Mouse (Mus musculus): ENCODE results near the gene D130052B06Rik. TPM values are rescaled to one million over a fixed set of nuclear protein-coding genes. Genes with fewer than 3 reads are reported as not detected.

The D130052B06Rik gene
- total and polyA plus RNA-seq, 2 experiments = not detected

DNA sequence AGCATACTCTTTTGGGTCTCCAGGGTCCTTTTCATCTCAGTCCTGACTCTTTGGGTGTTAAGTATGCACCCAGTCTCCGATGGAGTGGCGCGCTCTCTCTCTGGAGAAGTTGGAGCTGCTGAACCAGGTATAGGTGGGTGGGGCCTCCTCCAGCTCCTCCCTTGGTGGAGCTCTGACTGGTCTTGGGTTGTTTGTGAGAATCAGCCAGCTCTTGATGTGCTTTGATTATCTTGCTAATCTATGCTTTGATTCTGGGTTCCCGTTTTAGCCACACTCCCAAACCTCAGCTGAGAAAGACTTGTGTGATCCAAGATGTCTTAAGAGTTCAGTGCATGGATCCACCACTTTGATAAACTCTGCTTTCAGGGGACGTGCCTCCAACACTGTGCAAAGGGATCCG is 20.2 kb upstream of the D130052B06Rik start, which contains the start of gene Gabrp:
Gene Gabrp, minus strand, starts transcription at position 101 of the 400 bp plus-strand sequence.
- H3K4me3 ChIP-seq (ENCODE audit: insufficient read depth, low read depth, low read length) = no peak within 1 kb of the TSS
- no peak within 1 kb of the TSS for H3K27ac ChIP-seq (replicated peaks; ENCODE audit: insufficient read depth, low read depth, low read length)
- no peak within 1 kb of the TSS for H3K9ac ChIP-seq (ENCODE audit: low read depth, low read length)
- no peaks in the 10 kb centered on the region for H3K36me3 ChIP-seq (ENCODE audit: control insufficient read depth, insufficient read depth, low read length)
- H3K27me3 ChIP-seq (ENCODE audit: control insufficient read depth, insufficient read depth, low read length) = no peaks in the 10 kb centered on the region
- H3K79me2 ChIP-seq (ENCODE audit: control insufficient read depth, insufficient read depth, low read length) = no peaks in the 10 kb centered on the region
- H3K4me1 ChIP-seq (ENCODE audit: control insufficient read depth, insufficient read depth, low read length) = no peaks in the 10 kb centered on the region
- 55% methylated on average over 6 of the region's 6 CpGs for WGBS
- TF ChIP-seq CTCF (IDR thresholded peaks at IDR 0.05; ENCODE audit: low read depth, low read length) (no peak), POLR2A (IDR thresholded peaks at IDR 0.05; ENCODE audit: extremely low read depth, insufficient read depth, low read length) (no peak)
- no peak for DNase-seq (ENCODE audit: extremely low read depth, low read depth, low spot score)

DNA sequence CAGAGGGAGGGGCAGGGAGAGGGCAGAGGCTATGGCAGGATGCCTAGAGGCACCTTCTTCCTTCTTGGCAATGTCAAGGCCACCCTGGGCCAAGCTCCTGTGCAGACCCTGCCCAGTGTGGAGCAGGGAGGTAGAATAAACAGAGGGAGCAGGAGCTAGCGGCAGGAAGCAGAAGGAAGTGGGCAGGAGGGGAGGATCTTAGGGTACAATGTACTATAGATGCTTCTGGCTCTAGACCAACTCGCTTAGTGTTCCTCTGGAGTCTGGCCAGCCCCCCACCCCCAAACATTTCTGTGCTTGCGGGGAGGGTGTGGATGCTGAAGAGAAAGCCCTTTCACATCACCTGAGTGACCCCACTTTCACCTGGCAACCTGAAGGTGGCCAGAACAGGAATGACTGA is 19.5 kb upstream of the D130052B06Rik start:
- H3K4me3 ChIP-seq (ENCODE audit: insufficient read depth, low read depth, low read length) = no peak overlapping the region
- no peak for TF ChIP-seq POLR2A (IDR thresholded peaks at IDR 0.05; ENCODE audit: extremely low read depth, insufficient read depth, low read length)
- no peak for TF ChIP-seq CTCF (IDR thresholded peaks at IDR 0.05; ENCODE audit: low read depth, low read length)
- DNase-seq (ENCODE audit: extremely low read depth, low read depth, low spot score) = no peak
- H3K27me3 ChIP-seq (ENCODE audit: control insufficient read depth, insufficient read depth, low read length) = no peaks in the 10 kb centered on the region
- no peaks in the 10 kb centered on the region for H3K36me3 ChIP-seq (ENCODE audit: control insufficient read depth, insufficient read depth, low read length)
- H3K27ac ChIP-seq (replicated peaks; ENCODE audit: insufficient read depth, low read depth, low read length) = no peak overlapping the region
- H3K9ac ChIP-seq (ENCODE audit: low read depth, low read length) = no peak overlapping the region
- 31% methylated on average over 3 of the region's 3 CpGs for WGBS
- no peaks in the 10 kb centered on the region for H3K4me1 ChIP-seq (ENCODE audit: control insufficient read depth, insufficient read depth, low read length)
- H3K79me2 ChIP-seq (ENCODE audit: control insufficient read depth, insufficient read depth, low read length) = no peaks in the 10 kb centered on the region

DNA sequence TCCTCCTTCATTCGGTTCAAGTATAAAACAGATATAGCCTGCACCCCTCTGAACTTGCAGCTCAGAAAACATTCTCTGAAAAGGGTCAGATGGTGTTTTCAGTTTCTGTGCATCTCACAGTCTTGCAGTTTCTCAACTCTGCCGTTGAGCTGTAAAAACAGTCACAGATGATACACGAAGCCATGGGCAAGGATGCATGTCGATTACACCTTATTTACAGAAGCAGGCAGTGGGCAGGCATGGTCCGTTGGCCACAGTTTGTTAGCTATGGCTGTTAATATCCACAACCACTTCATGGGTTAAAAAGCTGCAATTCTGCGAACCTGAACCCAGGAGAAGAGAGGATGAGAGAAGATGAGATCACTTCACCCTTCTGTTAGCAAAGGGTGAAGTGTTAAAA is 12.5 kb upstream of the D130052B06Rik start:
- Histone ChIP-seq H3K27ac (replicated peaks; ENCODE audit: insufficient read depth, low read depth, low read length) (no peak overlapping the region), H3K4me3 (ENCODE audit: insufficient read depth, low read depth, low read length) (no peak overlapping the region), H3K9ac (ENCODE audit: low read depth, low read length) (no peak overlapping the region), H3K27me3 (ENCODE audit: control insufficient read depth, insufficient read depth, low read length) (no peaks in the 10 kb centered on the region), H3K36me3 (ENCODE audit: control insufficient read depth, insufficient read depth, low read length) (no peaks in the 10 kb centered on the region), H3K4me1 (ENCODE audit: control insufficient read depth, insufficient read depth, low read length) (no peaks in the 10 kb centered on the region), H3K79me2 (ENCODE audit: control insufficient read depth, insufficient read depth, low read length) (no peaks in the 10 kb centered on the region)
- DNase-seq (ENCODE audit: extremely low read depth, low read depth, low spot score) = no peak
- WGBS = 64% methylated on average over 6 of the region's 6 CpGs
- TF ChIP-seq POLR2A (IDR thresholded peaks at IDR 0.05; ENCODE audit: extremely low read depth, insufficient read depth, low read length) (no peak), CTCF (IDR thresholded peaks at IDR 0.05; ENCODE audit: low read depth, low read length) (no peak)

DNA sequence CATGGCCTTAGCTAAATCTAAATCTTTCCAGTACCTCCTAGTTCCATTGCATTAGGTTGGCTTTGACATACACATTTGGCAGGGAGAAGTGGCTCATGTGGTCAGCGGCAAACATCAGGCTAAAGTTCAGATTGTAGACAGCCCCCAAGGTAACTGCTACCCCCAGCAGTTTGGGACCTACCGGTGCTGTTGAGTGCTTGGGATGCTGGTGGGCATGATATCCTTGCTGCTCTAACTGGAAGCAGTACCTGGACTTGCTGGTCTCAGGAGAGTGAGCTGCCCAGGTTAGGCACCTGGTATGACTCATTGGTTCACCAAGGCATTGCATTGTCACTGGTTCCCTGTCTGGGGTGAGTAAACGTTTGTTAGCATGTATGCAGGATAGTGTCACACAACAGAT is 8.3 kb upstream of the D130052B06Rik start:
- H3K4me3 ChIP-seq (ENCODE audit: insufficient read depth, low read depth, low read length) = no peak overlapping the region
- H3K27me3 ChIP-seq (ENCODE audit: control insufficient read depth, insufficient read depth, low read length) = no peaks in the 10 kb centered on the region
- TF ChIP-seq POLR2A (IDR thresholded peaks at IDR 0.05; ENCODE audit: extremely low read depth, insufficient read depth, low read length) (no peak), CTCF (IDR thresholded peaks at IDR 0.05; ENCODE audit: low read depth, low read length) (no peak)
- no peaks in the 10 kb centered on the region for H3K4me1 ChIP-seq (ENCODE audit: control insufficient read depth, insufficient read depth, low read length)
- no peak for DNase-seq (ENCODE audit: extremely low read depth, low read depth, low spot score)
- H3K27ac ChIP-seq (replicated peaks; ENCODE audit: insufficient read depth, low read depth, low read length) = no peak overlapping the region
- no peaks in the 10 kb centered on the region for H3K79me2 ChIP-seq (ENCODE audit: control insufficient read depth, insufficient read depth, low read length)
- H3K36me3 ChIP-seq (ENCODE audit: control insufficient read depth, insufficient read depth, low read length) = no peaks in the 10 kb centered on the region
- WGBS = 84% methylated on average over 3 of the region's 3 CpGs
- H3K9ac ChIP-seq (ENCODE audit: low read depth, low read length) = no peak overlapping the region

DNA sequence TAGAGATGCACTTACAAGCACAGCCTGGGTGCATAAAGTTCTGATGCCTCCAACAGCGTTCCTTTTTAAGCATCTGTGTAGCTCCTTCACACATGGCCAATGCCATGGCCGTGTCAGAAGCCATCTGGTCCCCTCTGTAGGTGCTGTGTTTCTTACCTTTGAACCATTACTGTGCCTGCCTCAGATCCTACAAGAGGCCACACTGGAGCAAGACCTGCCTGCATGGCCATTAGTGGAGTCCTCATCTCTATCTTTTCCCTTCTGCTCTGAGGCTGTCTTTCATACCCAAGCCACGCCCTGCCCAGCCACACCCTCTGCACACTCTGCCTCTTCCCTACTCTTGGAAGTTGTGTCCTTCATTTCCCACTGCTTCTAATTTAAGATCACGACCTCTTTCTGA is 6.3 kb upstream of the D130052B06Rik start:
- DNase-seq (ENCODE audit: extremely low read depth, low read depth, low spot score) = no peak
- Histone ChIP-seq H3K36me3 (ENCODE audit: control insufficient read depth, insufficient read depth, low read length) (no peaks in the 10 kb centered on the region), H3K27me3 (ENCODE audit: control insufficient read depth, insufficient read depth, low read length) (no peaks in the 10 kb centered on the region), H3K4me1 (ENCODE audit: control insufficient read depth, insufficient read depth, low read length) (no peaks in the 10 kb centered on the region), H3K79me2 (ENCODE audit: control insufficient read depth, insufficient read depth, low read length) (no peaks in the 10 kb centered on the region), H3K9ac (ENCODE audit: low read depth, low read length) (no peak overlapping the region), H3K4me3 (ENCODE audit: insufficient read depth, low read depth, low read length) (no peak overlapping the region), H3K27ac (replicated peaks; ENCODE audit: insufficient read depth, low read depth, low read length) (no peak overlapping the region)
- TF ChIP-seq POLR2A (IDR thresholded peaks at IDR 0.05; ENCODE audit: extremely low read depth, insufficient read depth, low read length) (no peak), CTCF (IDR thresholded peaks at IDR 0.05; ENCODE audit: low read depth, low read length) (no peak)
- 69% methylated on average over 4 of the region's 4 CpGs for WGBS

DNA sequence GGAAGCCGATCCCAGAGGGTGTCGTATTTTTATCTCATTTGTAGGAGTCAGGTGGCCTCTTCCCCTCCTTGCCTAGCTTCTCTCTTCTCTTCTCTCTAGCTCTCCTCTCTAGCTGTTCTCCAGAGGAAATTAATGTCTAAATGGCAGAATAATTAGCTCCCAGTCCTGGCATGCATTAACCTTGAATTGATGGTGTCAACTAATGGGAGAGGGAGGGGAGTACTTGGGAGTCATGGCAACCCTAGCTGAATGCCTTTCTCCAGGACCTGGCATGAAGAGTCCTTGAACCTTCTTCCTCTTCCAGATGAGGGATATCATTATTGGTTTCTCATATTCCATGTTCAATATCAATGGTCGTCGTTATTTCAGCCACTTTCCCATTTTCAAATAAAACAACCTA is 2.4 kb upstream of the D130052B06Rik start:
- TF ChIP-seq POLR2A (IDR thresholded peaks at IDR 0.05; ENCODE audit: extremely low read depth, insufficient read depth, low read length) = no peak
- TF ChIP-seq CTCF (IDR thresholded peaks at IDR 0.05; ENCODE audit: low read depth, low read length) = no peak
- no peak overlapping the region for H3K4me3 ChIP-seq (ENCODE audit: insufficient read depth, low read depth, low read length)
- H3K9ac ChIP-seq (ENCODE audit: low read depth, low read length) = no peak overlapping the region
- no peaks in the 10 kb centered on the region for H3K4me1 ChIP-seq (ENCODE audit: control insufficient read depth, insufficient read depth, low read length)
- no peaks in the 10 kb centered on the region for H3K79me2 ChIP-seq (ENCODE audit: control insufficient read depth, insufficient read depth, low read length)
- no peaks in the 10 kb centered on the region for H3K36me3 ChIP-seq (ENCODE audit: control insufficient read depth, insufficient read depth, low read length)
- no peak for DNase-seq (ENCODE audit: extremely low read depth, low read depth, low spot score)
- 74% methylated on average over 4 of the region's 4 CpGs for WGBS
- no peak overlapping the region for H3K27ac ChIP-seq (replicated peaks; ENCODE audit: insufficient read depth, low read depth, low read length)
- H3K27me3 ChIP-seq (ENCODE audit: control insufficient read depth, insufficient read depth, low read length) = no peaks in the 10 kb centered on the region

Measured in liver, adult 2 months (tissue).